Mouse (Mus musculus) right cerebral cortex, postnatal 14 days (tissue): ENCODE data around the gene Exosc3.

Experiments used
- DNase-seq: peaks from one replicate; pipeline ENCODE4 v3.0.0; 2022

Gene Exosc3

GRCm38 (mm10) chr4:45279292-45279691, 63.2 kb downstream of the Exosc3 start:
- DNase-seq = no peak

GRCm38 (mm10) chr4:45275770-45276169, 66.8 kb downstream of the Exosc3 start:
- DNase-seq = no peak

DNA sequence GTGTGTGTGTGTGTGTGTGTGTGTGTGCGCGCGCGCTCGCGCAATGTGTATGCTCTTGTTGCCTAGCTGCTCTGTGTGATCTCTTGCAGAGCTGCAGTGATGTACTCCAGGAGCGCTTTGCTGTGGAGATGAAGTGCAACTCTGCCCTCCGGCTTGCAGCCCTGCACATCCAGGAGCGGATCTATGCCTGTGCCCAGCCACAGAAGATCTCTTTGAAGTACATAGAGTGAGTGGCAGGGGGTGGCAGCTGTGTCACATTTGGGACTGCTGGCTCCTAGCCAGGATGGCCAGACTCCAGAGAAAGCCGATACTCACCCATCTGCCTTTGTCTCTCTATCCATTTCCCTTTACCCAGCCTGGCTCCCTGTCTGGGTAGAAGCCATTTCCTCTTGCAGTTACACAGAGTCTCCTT, 71.5 kb downstream of the Exosc3 start:
- peak; percentile 57 for DNase-seq

DNA sequence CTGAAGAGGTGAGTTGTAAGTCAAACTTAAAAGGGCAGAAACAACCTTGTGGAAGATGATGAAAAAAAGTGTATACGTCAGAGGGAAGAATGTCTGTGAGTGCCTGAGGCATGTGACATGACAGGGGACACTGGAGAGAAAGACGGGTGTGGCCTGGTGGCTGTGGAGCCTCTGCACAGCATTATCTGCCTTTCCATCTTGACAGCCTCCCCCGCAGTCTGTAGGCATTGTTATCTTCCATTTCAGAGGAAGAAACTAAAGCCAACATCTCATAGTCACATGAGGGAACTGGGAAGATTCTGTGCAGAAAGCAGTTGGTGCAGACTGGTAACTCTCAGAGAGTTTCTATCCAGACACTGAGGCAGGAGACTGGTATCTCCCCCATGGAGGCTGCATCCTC, 74.6 kb downstream of the Exosc3 start:
- no peak for DNase-seq
